Mouse (Mus musculus): ENCODE measurements at regions not wholly inside any gene's neighbourhood (a gene's known extent, or its start where the extent isn't known, plus 50 kb on each side); places are given as distances from the start of the nearest gene placed in this dataset.

DNA sequence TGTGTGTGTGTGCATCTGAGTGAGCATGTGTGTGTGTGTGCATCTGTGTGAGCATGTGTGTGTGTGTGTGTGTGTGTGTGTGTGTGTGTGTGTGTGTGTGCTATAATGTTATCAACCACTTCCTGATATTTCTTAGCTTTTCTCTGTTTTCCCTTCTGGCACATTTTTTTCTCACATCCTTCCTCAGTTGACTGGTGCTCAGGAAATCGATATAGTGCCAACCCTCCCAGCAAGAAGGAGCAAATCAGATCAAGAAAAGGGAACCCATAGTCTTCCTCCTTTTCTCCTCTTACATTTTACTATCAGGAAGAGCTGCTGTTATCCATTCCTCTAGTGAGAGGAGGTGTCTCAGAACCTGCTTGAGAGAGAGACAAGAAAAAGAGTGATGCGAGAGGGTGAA is 136.1 kb upstream of the Cited2 start:
- DNase-seq (ENCODE audit: low read depth, low spot score), result no peak

DNA sequence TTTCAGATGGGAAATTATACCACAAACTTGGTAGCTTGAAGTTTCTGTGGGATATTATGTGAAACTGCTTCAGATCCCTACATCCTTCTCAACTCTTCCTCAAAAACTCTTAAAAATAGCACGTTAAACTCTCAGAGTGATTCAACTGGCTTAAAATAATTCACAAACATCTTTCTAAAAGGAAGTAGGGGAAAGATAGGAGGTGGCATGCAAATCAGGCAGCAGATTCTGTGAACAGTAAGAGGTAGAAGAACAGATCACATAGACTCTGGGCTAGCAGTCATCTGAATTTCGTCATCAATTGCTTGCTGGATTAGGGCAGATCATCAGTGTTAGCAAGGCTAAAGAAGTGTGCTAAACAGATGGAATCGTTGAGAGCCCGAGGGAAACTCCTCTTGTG is 133.9 kb upstream of the Cited2 start:
- DNase-seq (ENCODE audit: low read depth, low spot score), result no peak

DNA sequence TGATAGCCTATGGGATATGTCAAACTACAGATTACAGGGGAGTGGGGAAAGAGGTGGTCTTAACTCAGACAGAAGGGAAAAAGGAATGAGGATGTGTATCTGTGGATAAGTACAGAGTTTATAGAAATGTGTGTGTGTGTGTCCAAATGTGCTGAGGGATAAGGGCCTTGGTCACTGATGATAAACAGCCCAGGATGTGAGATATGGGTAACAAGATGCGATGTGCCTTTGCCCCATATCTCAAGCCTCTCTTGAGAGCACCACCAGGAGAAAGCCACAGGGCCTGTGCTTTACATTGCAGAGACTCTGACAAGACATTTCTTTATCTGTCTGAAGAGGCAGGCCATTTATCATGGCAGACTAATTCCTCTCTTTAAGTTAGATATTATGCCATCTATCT is 132.8 kb upstream of the Cited2 start:
- DNase-seq (ENCODE audit: low read depth, low spot score), result no peak

DNA sequence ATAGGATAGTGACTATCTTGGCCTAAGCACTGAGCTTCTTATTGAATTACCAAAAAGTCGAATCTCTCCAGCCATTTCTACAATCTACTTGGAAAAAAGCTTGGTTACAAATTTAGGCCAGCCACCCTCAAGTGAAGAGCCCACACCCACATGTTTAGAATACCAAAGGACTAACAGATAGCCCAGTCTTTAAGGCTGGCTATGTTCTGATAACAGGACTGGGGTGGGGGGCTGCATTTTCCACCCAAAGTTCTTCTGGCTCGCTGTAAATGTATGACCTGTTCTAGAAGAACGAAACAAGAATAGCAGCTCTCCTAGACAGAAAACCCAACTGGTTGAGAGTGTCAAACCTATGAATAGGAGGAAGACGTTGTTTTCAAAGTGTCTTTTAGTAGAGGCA is 130.6 kb upstream of the Cited2 start:
- DNase-seq (ENCODE audit: low read depth, low spot score), result no peak

DNA sequence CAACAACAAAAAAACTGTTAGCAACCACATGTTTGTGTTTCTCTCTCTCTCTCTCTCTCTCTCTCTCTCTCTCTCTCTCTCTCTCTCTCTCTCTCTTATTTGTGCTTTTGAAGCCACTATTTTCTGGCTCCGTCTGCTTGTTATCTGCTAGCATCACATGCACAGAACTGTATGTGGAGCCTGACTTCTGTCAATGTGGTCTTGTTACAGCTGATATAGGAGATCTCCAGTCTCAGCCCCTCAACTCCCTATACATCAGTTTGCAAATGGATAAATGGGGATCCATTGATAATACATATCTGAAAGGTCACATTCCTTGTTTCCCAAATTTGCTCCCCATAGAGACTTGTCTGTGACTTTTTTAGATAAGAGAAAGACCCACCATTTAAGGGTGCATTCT is 126.9 kb upstream of the Cited2 start:
- DNase-seq (ENCODE audit: low read depth, low spot score), result no peak

DNA sequence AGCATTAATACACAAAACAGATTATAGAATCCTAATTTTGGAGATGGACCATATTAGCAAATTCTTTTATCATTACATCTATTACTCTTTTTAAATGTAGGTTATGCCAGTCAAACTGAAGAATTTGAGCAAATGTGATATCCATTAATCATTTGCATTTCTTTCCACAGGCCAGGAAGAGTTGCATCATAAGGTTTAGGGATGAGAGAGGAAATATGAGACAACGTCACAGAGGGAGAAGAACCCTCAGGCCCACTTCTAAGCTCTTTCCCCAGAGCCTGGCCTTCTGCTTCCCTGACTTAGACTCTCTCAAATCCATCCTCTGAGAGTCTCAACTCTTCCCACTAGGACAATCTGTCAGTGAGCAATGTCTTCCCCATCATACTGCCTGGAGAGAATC is 126.3 kb upstream of the Cited2 start:
- DNase-seq (ENCODE audit: low read depth, low spot score), result no peak

DNA sequence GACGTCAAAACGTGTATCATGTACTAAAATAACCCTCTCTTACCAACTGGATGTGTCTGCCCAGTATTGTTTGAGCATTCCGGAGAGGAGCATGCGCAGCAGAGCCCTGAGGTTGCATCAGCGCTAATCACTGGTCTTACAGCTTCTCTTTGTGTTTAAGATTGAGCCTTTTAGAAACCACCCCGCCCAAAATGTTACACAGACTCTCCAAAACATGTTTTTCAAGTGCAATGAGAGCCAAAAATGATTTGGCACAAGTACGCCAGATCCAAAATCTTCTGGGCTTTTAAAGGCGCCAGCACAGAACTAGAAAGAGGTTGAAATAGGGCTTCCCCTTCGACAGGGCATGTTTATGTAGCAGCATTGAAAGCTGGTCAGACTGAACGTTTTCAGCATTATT is 123.8 kb upstream of the Cited2 start:
- DNase-seq (ENCODE audit: low read depth, low spot score), result no peak

DNA sequence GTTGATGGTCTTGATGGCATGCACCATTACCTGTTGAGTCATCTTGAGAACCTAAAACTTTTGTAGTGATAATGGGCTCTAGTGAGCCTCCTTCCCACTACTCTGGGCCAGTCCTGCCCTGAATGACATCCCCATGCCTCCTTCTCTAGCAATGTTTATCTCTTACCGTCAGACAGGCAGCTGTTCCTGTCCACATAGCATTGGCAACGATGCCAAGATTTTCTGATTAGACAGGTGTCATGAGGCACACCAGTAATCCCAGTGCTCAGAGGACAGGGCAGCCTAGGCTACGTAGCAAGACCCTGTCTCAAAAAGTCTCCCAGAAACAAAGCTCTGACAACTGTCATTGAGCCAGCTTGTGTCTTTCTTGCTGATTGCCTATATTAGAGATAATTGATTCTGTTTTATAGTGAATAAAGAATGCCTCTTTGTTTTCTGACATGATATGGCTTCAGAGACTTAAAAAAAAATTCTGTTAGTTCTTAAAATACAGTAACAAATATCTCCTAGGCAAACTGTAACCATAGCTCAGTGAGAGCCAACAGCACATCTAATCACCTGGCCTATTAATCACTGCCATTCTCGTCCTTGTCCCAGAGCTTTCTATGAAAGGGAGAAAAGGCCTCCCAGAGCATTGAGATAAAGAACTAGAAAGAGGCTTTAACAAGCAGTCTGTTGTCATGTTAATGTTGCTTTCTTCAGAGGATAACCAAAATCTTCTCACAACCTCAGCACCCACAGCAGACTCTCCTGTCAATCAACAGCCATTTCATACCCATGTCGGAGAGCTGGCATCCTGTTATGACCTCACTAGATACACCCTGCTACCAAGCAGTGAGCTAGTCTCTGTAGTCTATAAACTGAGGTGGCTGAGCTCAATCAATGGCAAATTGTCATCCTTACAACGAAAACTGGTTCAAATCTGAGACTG is 122.9 kb upstream of the Cited2 start:
- DNase-seq (ENCODE audit: low read depth, low spot score), result no peak

DNA sequence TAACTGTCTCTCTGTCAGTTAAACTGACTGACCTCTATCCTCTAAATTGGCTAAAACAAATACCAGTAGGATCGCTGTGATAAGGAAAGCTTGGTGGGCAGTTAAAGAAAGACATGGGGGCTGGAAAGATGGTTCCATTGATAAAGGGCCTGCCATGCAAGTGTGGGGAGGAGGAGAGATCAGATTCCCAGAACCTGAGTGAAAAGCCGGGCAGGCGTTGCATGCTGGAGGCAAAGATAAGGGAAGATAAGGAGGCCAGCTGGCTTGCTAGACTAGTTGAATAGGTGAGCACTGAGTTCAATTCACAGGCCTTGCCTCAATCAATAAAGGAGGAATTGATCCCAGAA is 122.3 kb upstream of the Cited2 start:
- DNase-seq (ENCODE audit: low read depth, low spot score), result no peak

DNA sequence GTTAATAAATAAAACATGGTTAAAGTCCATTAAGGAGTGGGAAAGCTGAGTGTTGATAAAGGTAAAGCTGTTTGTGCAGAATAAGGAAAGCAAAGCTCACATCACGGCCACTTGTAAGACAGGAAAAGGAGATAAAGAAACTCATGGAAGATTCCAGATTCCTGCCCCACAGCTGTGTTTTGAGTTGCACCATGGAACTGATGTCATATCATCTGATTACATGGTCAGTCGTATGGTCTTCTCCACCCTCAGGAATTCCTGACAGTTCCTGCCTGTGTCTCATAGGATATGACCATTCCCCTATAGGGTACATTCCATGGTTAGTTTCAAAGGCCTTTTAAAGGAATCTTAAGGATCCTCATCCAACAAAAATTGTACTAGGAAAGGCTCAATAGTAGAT is 120.6 kb upstream of the Cited2 start:
- DNase-seq (ENCODE audit: low read depth, low spot score), result no peak

DNA sequence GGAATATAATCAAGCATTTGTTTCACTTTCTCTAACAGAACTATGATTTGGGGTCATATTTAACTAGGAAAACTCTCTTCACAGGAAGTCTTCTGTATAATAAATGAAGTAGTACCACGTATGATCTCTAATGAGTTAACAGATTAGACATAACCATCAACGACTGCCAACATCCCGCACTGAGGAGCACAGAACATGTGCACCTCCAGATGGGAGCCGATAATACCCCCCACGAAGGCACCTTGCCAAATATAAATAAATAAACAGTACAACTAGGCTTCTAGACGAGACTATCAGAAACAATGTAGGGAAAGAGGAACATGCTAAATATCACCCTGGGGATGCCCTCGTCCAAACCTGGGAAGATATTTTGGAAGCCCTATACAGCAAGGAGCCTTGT is 114.8 kb upstream of the Cited2 start:
- DNase-seq (ENCODE audit: low read depth, low spot score), result no peak

DNA sequence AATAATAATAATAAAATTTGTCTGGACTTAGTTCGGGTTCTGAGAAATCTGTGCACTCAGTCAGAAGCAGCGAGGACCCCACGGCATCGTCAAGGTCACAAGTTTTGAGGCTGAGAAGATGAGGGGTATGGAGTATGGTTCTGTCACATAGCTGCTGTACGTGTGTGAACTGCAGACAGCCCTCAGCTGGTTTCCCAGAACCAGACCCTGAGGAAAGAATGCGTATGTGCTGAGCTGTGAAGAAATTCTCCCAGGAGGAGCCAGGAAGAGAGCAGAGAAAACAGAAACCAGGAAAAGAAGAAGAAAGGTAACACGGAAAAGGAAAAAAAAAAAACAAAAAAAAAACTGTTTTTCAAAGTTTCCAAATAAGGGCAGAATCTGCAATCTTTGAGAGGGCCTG is 112.4 kb upstream of the Cited2 start:
- no peak for DNase-seq (ENCODE audit: low read depth, low spot score)

DNA sequence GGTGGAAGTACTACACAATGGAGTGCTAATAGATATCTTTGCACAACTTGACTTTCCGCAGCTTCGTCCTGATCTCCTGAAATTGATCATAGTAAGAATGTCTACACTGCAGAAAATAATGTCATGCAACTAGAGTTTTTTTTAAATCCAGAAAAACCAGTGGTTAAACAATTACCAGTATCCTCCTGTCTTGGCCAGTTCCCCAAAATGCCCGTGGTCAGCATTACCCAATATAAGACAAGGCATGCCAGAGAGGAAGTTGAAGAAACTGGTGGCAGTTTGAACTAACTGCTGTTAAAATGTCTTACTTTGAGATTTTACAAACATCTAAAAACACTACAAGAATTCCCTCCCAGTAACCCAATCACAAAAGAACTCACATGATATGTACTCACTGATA is 109.7 kb upstream of the Cited2 start:
- DNase-seq (ENCODE audit: low read depth, low spot score), result no peak

DNA sequence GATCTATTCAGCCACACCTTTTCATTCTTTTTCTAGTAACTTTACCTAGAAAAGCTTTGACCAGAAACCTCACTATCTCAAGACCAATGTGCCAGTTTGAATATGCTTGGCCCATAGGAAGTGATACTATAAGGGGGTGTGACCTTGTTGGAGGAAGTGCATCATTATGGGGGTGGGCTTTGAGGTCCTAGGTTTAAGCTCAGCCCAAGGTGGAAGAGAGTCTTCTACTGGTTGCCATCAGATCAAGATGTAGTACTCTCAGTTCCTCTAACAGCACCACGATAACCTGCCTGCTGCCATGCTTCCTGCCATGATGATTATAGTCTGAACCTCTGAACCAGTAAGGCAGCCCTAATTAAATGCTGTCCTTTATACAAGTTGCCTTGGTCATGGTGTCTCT is 105.0 kb upstream of the Cited2 start:
- DNase-seq (ENCODE audit: low read depth, low spot score), result no peak

DNA sequence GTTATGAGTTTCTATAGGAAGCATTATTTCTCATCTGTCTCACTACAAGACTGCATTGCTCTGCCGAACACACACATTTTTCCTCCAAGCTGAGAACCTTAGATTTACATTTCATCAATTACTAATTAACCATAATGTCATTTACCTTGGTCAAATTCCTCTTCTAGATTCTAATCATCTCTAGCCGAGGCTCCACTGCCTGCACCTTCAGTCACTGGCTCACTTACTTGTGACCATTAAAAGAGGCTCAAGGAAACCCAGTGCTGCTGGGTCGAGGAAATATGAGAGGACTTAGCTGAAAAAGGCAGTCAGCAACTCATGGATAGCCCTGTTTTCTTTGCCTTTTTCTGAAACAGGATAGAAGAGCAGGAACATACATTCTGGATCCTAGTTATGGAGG is 103.4 kb upstream of the Cited2 start:
- no peak for DNase-seq (ENCODE audit: low read depth, low spot score)

DNA sequence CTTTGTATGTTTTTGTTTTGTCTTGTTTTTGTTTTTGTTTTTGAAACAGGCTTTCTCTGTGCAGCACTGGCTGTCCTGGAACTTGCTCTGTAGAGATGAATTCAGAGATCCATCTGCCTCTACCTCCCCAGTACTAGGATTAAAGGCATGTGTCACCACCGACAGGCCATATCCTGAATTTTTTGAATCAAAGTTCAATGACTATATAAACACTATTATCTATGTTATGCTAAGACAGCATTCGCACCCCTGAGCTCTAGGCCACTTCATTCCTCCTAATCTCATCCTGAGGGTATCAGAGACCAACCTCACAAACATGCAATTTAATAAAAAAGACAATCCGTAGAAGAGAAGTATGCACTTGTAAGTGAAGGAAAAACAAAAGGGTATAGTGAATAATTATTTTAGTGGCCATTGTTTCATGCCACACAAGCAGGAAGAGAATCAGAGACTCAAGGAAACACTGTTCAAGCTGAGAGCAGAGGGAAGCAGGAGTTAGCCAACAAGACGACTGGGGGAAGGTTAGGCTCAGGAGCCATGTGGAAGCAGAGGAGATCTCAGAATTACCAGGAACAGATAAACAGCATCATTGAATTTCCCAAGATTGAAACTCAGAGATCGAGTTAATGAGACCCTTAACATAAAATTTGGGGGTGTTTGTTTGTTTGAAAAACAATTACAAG is 101.2 kb upstream of the Cited2 start:
- no peak for DNase-seq (ENCODE audit: low read depth, low spot score)

DNA sequence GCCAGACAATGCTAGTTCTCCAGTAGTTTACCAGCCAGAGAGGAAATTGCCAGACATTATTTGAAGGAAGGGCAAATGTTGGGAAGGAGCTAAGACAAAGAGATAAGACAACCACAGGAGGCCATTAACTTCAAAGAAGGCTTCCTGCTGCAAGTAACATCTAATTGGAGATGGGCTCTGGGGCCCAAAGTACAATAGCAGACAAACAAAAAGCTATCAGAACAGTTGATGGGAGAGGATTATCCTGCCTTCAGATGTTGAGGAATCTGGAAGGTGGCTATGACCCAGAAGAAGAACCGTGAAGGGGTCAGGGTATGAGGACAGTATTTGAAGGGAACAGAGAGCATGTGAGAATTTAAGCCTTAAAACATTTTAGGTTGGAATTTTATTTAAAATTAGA is 100.2 kb upstream of the Cited2 start:
- no peak for DNase-seq (ENCODE audit: low read depth, low spot score)

DNA sequence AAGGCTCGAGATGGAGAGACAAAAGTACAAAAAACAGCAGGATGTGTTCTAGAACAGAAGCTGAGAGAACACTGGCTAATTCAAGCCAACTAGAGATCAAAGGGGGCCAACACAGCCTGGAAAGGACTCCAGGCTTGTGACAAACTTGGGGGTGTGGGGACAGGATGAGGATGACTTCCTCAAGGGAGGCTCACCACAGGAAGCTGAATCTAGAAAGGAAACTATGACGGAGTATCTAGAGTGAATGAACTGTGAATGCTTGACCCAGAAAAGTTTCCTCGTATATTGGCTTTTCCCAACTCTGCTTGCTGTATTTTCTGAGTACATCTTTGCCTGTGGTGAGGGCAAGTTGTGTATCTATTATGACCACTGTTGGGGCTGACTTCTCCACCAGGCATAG is 93.3 kb upstream of the Cited2 start:
- DNase-seq (ENCODE audit: low read depth, low spot score), result no peak

DNA sequence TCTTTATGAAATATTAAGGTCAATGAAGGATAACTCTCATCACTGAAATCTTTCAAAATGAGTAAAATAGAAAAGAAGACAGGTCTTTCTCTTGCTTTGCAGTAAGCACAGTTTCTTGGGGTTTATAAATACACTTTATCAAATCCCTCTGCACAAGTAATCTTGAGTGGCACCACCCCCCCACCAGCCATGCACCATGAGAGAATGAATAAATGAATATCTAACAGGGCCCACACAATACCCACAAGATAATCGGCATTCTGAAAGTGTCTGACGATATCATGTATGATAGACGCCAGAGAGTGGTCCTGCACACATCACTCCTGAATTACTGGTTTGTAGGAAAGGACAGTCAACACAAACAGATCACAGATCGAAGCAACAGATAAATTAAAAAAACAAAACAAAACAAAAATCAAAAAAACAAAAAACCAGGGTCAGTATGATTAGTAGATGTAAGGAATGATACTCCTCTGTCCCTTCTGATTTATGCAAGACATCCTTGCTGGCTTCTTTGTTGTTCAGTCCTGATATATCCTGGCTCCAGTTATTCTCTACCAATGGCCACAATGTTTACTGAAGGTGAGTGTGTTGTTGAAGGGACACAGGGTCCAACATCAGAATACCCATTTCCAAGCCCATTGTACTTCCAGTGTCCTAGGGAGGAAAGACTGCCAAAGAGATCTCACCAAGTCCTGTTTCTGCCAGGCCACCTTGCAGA is 92.0 kb upstream of the Cited2 start:
- DNase-seq (ENCODE audit: low read depth, low spot score), result no peak

DNA sequence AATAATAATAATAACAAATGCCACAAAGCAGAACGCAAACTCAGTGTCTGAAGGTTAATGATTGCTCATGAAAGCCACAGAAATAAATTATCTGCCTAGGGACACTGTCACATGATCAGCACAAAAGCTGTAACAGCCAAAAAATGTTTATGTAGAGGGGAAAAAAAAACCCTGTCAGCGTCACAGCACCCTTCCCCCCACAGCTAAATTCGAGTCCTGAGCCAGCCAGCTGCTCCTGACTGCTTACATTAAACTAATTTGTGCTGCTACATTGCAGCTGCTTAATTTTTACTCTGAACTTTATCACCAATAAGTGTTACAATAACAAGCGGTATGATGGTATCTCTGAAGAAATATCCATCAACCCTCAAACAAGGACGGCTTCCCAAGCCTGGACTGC is 91.2 kb upstream of the Cited2 start:
- DNase-seq (ENCODE audit: low read depth, low spot score), result peak; percentile 46

DNA sequence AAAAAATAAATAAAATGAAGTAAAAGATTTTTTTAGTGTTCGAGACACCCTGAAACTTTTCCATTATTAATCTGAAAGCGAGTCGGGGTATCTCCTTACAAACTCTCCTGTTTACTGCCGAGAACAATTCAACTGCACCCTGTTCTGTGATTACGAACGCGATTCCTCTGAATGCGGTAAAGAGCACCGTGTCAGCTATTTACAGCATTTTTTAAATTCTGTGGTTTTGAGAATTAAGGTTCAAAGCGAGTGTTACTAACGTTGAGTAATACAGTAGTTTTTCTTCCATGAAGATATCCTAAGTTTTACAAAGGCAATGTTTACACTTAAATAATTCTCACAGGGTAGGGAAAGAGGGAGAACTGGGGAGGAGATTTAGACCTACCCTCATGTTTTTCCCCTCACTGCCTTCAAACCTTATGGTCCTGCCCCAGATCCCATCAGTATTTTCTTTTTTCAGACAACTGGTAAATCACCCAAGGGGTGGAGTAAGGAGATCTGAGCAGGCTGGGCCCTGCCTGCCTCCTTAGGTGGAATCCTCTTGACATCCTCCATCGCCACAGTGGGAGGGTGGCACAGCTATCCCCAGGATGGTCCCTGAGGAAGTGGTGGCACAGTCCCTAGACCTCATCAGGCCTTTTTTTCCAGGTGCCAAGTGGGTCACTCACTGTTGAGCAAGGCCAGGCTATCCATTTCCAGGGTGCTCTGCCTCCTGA is 89.9 kb upstream of the Cited2 start:
- DNase-seq (ENCODE audit: low read depth, low spot score), result no peak

DNA sequence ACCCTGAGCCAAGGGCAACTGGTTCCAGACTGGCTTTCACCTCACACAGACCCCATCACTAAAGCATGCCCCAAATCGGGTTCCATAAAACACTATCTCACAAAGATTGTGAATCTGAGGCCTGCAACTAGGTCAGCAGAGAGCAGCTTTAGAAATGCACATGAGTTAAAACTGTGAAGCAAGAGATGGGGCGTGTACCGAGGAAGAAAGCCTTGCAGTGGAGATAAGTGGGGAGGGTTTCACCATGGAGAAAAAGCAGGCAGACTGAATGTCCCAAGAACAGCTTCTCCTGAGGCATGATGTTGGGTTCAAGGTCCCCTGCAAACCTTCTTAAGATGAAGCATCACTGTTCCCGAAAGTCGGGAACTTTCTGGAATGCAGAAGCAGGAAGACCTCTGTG is 77.7 kb upstream of the Cited2 start:
- no peak for DNase-seq (ENCODE audit: low read depth, low spot score)

All from mesoderm, embryonic 11.5 days (tissue).